Mouse (Mus musculus) liver, postnatal 0 days (tissue): ENCODE measurements around the gene Dip2a.
A peak's percentile ranks its signal among the peaks of the same experiment; 100 is the strongest.

Experiments
- CTCF ChIP-seq: sonication (generic); IDR thresholded peaks from 2 replicates; pipeline ENCODE4 v1.5.1; 2016; ENCODE audit warnings: antibody characterized with exemption, low read depth
- EP300 ChIP-seq: IDR thresholded peaks from 2 replicates; pipeline ENCODE4 v1.6.1; 2016; ENCODE audit warnings: antibody characterized with exemption, low read depth, mild to moderate bottlenecking

DNA sequence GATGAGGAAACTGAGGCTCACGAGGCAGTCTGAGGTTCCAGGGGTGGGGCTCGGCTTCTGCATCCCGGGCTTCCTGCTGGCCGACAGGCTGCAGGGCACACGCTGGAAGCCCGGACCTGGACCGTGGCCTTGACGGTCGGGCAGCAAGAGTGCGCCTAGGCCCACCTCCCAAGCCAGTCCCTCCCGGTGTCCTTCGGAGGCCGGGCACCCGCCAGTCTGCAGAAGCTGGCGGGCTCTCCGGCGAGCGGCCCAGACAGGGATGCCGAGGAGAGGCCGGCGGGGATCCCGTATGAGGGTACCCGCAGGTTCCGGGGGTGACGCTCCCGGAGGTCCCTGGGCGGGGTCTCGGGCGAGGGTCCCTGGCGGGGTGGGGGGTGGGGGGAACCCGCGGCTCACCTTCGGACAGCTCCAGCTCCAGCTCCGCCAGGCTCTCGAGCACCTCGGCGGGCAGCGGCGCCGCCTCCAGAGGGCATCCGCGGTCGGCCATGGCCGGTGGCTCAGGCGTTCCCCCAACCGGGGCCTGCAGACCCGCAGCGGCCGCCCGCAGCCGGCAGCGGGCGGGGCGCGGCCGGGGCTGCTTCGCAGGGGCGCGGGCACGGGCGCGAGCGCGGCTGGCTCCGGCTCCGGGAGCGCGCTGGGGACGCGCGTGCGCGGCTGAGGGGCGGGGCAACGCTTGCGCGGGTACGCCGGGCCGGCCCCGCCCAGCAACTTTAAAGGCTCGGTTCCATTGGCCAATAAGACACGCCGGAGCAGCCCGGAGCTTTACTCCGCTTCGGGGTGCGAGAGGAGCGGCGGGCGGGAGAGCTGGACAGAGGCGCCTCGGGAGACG lies at the start of gene Dip2a:
- TF ChIP-seq CTCF (0 out of 2 replicates have a peak, but pooled peaks have one; percentile 6), EP300 (no peak)
